Mouse (Mus musculus) kidney, embryonic 16.5 days (tissue): ENCODE data around the gene Cldn4. TPM values are rescaled to one million over a fixed set of nuclear protein-coding genes. Genes with fewer than 3 reads are reported as not detected.

Source experiments
- ATAC-seq: fragments of 200-750 bp; cut with Nextera tagmentation; 2 replicates; pipeline ENCODE4 v1.8.0; 2017; ENCODE audit warnings: moderate TSS enrichment; ENCODE audit not compliant: low FRiP score, low TSS enrichment
- H3K27ac ChIP-seq: fragments of 300-500 bp; sonication (generic); 2 replicates; pipeline ENCODE4 v1.5.1; 2014; ENCODE audit warnings: low read length
- H3K27me3 ChIP-seq: fragments of 300-500 bp; sonication (generic); 2 replicates; pipeline ENCODE4 v1.6.1; 2014; ENCODE audit warnings: low read length, control low read depth, mixed read lengths; ENCODE audit not compliant: insufficient read depth
- H3K36me3 ChIP-seq: fragments of 300-500 bp; sonication (generic); 2 replicates; pipeline ENCODE4 v1.6.1; 2014; ENCODE audit warnings: low read length, control low read depth, mixed read lengths; ENCODE audit not compliant: insufficient read depth
- H3K4me1 ChIP-seq: fragments of 300-500 bp; sonication (generic); 2 replicates; pipeline ENCODE4 v1.6.1; 2014; ENCODE audit warnings: low read length, control low read depth, mixed read lengths; ENCODE audit not compliant: insufficient read depth
- H3K4me2 ChIP-seq: fragments of 300-500 bp; sonication (generic); replicated peaks from 2 replicates; pipeline ENCODE4 v1.6.1; 2014; ENCODE audit warnings: low read depth, low read length
- H3K4me3 ChIP-seq: fragments of 300-500 bp; sonication (generic); 2 replicates; pipeline ENCODE4 v1.5.1; 2014; ENCODE audit warnings: mild to moderate bottlenecking, low read length
- H3K9ac ChIP-seq: fragments of 300-500 bp; sonication (generic); replicated peaks from 2 replicates; pipeline ENCODE4 v1.6.1; 2014; ENCODE audit warnings: low read length
- H3K9me3 ChIP-seq: fragments of 300-500 bp; sonication (generic); 2 replicates; pipeline ENCODE4 v1.6.1; 2016; ENCODE audit warnings: low read length, control low read depth
- WGBS: fragments of 180-500 bp; shearing (Covaris S2); extraction: QIAGEN DNeasy Blood & Tissue Kit; methylation state at CpG from one replicate; pipeline ENCODE4 v1.1.7; 2014; 5-methylcytosine and 5-hydroxymethylcytosine counted together
- polyA plus RNA-seq: library from polyadenylated mRNA; unstranded; fragments of >200 nt; fragmentation: Nextera tagmentation; extraction: Ambion mirVana; gene quantifications from 2 replicates; pipeline ENCODE4 v1.2.1, GENCODE M21; 2015

Gene Cldn4
- polyA plus RNA-seq, 1 experiment from 2014 or later = 64.7 TPM

DNA sequence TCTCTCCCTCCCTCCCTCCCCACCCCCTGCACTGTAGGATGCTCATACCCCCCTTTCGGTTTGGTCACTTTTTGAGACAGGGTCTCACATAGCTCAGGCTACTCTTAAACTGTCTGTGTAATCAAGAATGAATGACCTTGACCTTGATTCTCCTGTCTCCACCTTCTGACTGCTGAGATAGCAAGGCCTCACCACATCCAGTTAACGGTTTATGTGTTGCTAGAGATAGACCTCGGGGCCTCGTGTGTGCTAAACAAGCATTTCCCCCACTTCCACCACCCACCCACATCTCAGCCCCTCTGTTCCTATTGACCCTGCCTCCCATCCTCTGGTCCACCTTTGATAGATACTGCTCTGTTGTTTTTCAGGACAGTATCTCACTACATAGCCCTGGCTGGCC lies 31.1 kb upstream of the Cldn4 start:
- no peak overlapping the region for H3K4me3 ChIP-seq
- H3K27me3 ChIP-seq = no peaks in the 10 kb centered on the region
- H3K9ac ChIP-seq = no peak overlapping the region
- H3K27ac ChIP-seq = no peak overlapping the region
- no peaks in the 10 kb centered on the region for H3K36me3 ChIP-seq
- H3K9me3 ChIP-seq = no peaks in the 10 kb centered on the region
- ATAC-seq = no peak
- no peak overlapping the region for H3K4me2 ChIP-seq
- no peaks in the 10 kb centered on the region for H3K4me1 ChIP-seq
- WGBS = 79% methylated on average over 4 of the region's 4 CpGs

DNA sequence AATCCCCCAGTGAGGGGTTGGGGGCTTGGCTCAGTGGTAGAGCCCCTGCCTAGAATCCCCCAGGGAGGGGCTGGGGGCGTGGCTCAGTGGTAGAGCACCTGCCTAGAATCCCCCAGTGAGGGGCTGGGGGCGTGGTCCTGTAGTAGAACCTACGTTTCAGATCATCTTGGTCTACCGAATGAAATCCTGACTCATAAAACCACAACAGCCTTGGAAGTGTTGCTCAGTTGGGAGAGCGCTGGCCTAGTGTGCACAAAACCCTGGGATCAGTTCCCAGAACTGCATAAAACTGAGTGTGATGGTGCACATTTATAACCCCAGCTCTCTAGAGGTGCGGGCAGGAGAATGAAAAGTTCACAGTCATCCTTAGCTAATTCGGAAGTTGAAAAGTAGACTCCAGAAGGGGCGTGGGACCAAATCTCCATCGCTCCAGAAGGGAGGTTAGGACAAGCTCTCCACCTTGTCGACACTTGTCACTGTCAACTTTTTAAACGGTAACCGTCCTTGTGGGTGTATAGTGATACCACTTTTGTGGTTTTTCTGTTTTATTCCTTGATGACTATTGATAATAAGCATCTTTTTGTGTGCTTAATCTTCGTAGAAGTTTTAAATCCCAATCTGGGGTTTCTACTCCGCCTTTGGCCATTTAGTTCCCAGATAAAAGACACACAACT lies 30.0 kb upstream of the Cldn4 start:
- Histone ChIP-seq H3K27ac (no peak overlapping the region), H3K9ac (no peak overlapping the region), H3K4me2 (no peak overlapping the region), H3K4me3 (no peak overlapping the region), H3K4me1 (no peaks in the 10 kb centered on the region), H3K9me3 (no peaks in the 10 kb centered on the region), H3K27me3 (no peaks in the 10 kb centered on the region), H3K36me3 (no peaks in the 10 kb centered on the region)
- WGBS = 81% methylated on average over 14 of the region's 14 CpGs
- no peak for ATAC-seq

DNA sequence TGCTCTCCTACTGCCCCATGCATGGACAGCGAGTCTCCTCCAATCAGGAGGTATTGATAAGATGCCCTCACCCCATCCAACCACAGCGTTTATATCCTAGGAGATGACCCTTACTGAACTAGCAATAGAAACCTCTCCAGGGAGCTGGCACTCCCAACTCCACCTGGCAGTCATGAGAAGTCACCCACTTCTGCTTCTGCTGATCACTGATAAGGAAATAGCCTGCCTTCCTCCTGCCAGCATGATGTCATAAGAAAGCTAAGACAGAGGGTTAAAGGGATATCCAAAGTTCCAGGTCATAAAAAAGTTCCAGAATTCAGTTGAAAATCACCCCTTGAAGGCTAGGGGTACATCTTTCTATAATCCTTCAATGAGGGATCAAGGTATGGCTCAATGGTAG lies 29.4 kb upstream of the Cldn4 start:
- Histone ChIP-seq H3K27ac (no peak overlapping the region), H3K4me2 (no peak overlapping the region), H3K36me3 (no peaks in the 10 kb centered on the region), H3K4me1 (no peaks in the 10 kb centered on the region), H3K4me3 (no peak overlapping the region), H3K27me3 (no peaks in the 10 kb centered on the region), H3K9ac (no peak overlapping the region), H3K9me3 (no peaks in the 10 kb centered on the region)
- 91% methylated on average over 2 of the region's 2 CpGs for WGBS
- no peak for ATAC-seq

DNA sequence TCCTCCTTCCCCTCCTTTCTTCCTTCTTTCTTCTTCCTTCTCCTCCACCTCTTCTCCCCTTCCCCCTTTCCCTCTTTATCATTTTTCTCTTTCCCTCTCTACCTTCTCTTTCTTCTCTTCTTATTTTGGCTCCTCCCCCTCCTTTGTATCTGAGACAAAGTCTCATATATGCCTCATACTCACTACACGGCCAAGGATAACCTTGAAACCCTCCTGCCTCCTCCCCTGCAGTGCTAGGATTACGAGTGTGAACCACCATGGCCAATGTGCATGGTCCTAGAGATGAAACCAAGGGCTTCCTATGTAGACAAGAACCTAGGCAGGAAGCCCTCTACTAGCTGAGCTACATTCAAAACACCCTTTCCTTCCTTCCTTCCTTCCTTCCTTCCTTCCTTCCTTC lies 28.2 kb upstream of the Cldn4 start:
- WGBS = 50% methylated on average over 2 of the region's 2 CpGs

DNA sequence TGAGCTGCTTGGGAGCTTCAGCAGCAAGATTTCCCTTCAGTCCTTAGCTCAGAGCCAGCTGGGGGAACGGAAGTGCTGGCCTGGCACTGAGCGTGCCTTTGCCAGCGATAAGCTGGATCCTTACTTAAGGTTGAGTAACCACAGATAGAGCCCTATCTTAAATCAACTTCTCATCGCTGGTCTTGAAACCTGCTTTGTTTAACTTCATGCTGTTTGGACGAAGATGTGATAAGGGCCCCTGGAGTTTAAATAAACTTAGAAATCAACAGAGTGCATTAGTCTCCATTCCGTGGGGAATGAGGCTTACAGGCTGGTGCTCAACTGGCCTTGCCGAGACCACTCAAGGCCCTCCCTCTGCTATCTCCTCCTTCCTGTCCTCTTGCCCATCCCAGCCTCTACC lies 27.6 kb upstream of the Cldn4 start:
- WGBS = 50% methylated on average over 7 of the region's 7 CpGs
- 0 out of 2 replicates have a peak overlapping the region, but pooled peaks have one; percentile 7 for H3K27ac ChIP-seq
- no peak overlapping the region for H3K4me2 ChIP-seq

More for the DNA sequence above, 28.2 kb upstream of the Cldn4 start:
- H3K9me3 ChIP-seq = no peaks in the 10 kb centered on the region
- no peak overlapping the region for H3K4me2 ChIP-seq
- no peak overlapping the region for H3K4me3 ChIP-seq
- ATAC-seq = no peak
- no peaks in the 10 kb centered on the region for H3K27me3 ChIP-seq
- no peaks in the 10 kb centered on the region for H3K4me1 ChIP-seq
- no peak overlapping the region for H3K27ac ChIP-seq
- no peaks in the 10 kb centered on the region for H3K36me3 ChIP-seq
- no peak overlapping the region for H3K9ac ChIP-seq

DNA sequence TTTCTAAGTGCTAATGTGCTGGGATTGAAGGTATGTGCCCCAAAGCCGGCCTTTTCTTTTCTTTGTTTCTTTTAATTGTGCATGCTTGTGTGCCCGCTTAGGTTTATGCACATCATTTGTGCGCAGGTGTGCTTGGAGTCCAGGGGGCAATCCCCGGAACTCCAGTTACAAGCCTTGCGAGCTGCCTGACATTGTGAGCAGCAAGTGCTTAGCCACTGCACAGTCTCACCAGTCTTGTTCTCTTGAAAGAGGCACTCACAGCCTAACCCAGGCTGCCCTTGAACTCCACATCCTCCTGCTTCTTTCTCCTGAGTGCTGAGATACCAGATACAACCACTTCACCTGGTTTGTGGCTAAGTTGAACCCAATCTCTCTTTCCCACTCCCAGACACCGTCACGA lies 26.8 kb upstream of the Cldn4 start:
- Histone ChIP-seq H3K4me2 (no peak overlapping the region), H3K4me3 (no peak overlapping the region), H3K9ac (no peak overlapping the region), H3K27me3 (no peaks in the 10 kb centered on the region), H3K27ac (0 out of 2 replicates have a peak overlapping the region, but pooled peaks have one; percentile 21), H3K4me1 (no peaks in the 10 kb centered on the region), H3K36me3 (no peaks in the 10 kb centered on the region), H3K9me3 (no peaks in the 10 kb centered on the region)
- 83% methylated on average over 7 of the region's 7 CpGs for WGBS
- no peak for ATAC-seq

More for the DNA sequence above, 27.6 kb upstream of the Cldn4 start:
- Histone ChIP-seq H3K9ac (no peak overlapping the region), H3K27me3 (no peaks in the 10 kb centered on the region), H3K4me1 (no peaks in the 10 kb centered on the region), H3K9me3 (no peaks in the 10 kb centered on the region), H3K4me3 (no peak overlapping the region), H3K36me3 (no peaks in the 10 kb centered on the region)
- no peak for ATAC-seq

DNA sequence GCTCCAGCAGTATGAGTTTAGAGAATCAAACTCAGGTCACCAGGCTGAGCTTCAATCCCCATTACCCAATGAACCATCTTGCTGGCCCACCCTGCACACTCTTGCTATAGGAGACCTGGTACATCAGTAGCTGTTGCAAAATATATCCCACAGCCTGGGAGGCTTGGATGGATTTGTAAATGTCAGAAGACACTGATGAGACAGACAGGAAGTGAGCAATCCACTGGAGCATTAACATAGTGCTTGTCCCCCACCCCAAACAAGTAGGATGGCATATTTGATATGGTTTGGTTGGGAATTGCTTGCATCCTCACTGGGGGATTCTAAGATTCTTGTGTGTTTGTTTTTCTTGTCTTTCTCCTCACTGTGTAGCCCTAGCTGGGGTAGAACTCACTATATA lies 26.3 kb upstream of the Cldn4 start:
- Histone ChIP-seq H3K27me3 (no peaks in the 10 kb centered on the region), H3K36me3 (no peaks in the 10 kb centered on the region), H3K4me2 (no peak overlapping the region), H3K27ac (no peak overlapping the region), H3K9me3 (no peaks in the 10 kb centered on the region), H3K4me1 (no peaks in the 10 kb centered on the region), H3K9ac (no peak overlapping the region), H3K4me3 (no peak overlapping the region)
- no peak for ATAC-seq

DNA sequence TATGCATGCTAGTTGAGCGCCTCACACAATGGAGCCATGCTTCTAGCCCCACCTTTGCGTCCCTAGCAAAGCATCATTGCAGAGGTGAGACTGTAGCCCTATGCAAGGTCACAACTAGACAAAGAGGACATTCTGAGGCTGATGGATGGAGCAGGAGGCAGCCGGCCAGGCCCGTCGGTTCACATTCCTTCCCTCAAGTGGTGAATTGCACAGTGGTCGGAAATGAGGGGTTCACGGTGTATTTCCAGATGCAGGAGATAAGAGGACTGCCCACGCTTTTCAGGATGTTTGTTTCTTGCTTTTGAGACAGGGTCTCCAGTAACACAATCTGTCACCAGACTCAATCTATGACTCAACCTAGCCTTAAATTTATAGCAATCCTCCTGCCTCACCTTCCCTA lies 23.9 kb upstream of the Cldn4 start:
- no peak overlapping the region for H3K27ac ChIP-seq
- 62% methylated on average over 8 of the region's 8 CpGs for WGBS

DNA sequence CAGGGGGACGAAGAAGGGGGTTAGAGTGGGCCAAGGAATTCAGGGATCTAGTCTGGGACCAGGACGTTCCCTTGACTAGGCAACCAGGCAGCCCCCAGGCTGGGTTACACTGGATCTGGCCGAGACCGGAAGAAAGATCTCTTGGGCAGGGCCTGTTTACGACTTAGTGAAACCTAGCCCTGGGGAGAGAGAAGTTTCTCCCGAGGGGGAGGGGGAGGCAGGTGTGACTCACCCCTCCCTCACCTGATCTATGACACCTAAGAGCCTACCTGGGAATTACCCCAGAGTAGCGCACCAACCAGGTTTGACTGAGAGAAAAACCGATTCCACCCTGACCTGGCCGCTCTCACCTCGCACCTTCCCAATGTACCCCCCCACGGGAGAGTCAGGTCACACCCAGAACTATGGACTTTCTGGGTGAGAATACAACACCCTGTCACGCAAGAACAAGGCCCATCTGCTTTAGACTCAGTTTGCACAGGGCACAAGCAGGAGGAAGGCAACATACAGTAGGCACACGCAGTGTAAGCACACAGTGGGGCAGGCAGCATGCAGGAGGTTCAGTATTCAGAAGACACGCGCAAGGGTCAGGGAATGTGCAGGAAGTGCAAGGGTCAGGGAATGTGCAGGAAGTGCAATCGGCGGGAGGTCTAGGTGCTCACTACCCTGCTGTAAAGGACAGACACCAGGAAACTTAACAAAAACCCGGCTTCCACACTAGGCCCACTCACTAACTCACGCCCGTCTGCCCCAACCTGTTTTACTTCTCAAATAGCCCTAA lies 20.6 kb upstream of the Cldn4 start:
- 0 out of 2 replicates have a peak overlapping the region, but pooled peaks have one; percentile 20 for H3K9ac ChIP-seq
- 53% methylated on average over 20 of the region's 20 CpGs for WGBS
- ATAC-seq = no peak
- no peaks in the 10 kb centered on the region for H3K9me3 ChIP-seq
- H3K27me3 ChIP-seq = no peaks in the 10 kb centered on the region
- peak overlapping the region; percentile 67 for H3K27ac ChIP-seq
- no peaks in the 10 kb centered on the region for H3K36me3 ChIP-seq
- no peak overlapping the region for H3K4me2 ChIP-seq
- no peak overlapping the region for H3K4me3 ChIP-seq
- H3K4me1 ChIP-seq = peaks cover 5% of the 10 kb centered on the region; the same call in 1 of the 2 replicates

More for the DNA sequence above, 23.9 kb upstream of the Cldn4 start:
- ATAC-seq = no peak
- no peak overlapping the region for H3K4me3 ChIP-seq
- H3K4me2 ChIP-seq = no peak overlapping the region
- no peaks in the 10 kb centered on the region for H3K27me3 ChIP-seq
- H3K9me3 ChIP-seq = no peaks in the 10 kb centered on the region
- H3K4me1 ChIP-seq = peaks cover 4% of the 10 kb centered on the region; the same call in 1 of the 2 replicates
- H3K9ac ChIP-seq = no peak overlapping the region
- no peaks in the 10 kb centered on the region for H3K36me3 ChIP-seq
